Mouse (Mus musculus): ENCODE data around the gene Efcab10. TPM values are rescaled to one million over a fixed set of nuclear protein-coding genes. Genes with fewer than 3 reads are reported as not detected.

The Efcab10 gene
- 1 to 10 TPM; 2.1 to 2.3 TPM for total RNA-seq (2021)

GRCm38 (mm10) chr12:33394804-33395623, at the start of gene Efcab10:
Efcab10 (plus strand) TSS chr12:33394854.
- intact Hi-C loops (cut with DNase I): no loop called here
- peak; percentile 69 to 70 for DNase-seq (ENCODE audit: low spot score in 2 of 2)

- peak; percentile 64 to 83 for DNase-seq (ENCODE audit: low spot score in 2 of 2)
- intact Hi-C loops (cut with DNase I): no loop called here
These were observed 49.5 kb upstream of the Efcab10 start for GRCm38 (mm10) chr12:33344970-33345772.

GRCm38 (mm10) chr12:33345773-33346435, 48.8 kb upstream of the Efcab10 start:
- DNase-seq (ENCODE audit: low spot score in 2 of 2): no peak
- intact Hi-C loops (cut with DNase I): no loop called here

- DNase-seq (ENCODE audit: low spot score in 2 of 2): no peak
- intact Hi-C loops (cut with DNase I): no loop called here
These were observed 42.0 kb upstream of the Efcab10 start for GRCm38 (mm10) chr12:33352671-33353070.

GRCm38 (mm10) chr12:33358345-33358744, 36.3 kb upstream of the Efcab10 start:
- intact Hi-C loops (cut with DNase I): no loop called here

DNA sequence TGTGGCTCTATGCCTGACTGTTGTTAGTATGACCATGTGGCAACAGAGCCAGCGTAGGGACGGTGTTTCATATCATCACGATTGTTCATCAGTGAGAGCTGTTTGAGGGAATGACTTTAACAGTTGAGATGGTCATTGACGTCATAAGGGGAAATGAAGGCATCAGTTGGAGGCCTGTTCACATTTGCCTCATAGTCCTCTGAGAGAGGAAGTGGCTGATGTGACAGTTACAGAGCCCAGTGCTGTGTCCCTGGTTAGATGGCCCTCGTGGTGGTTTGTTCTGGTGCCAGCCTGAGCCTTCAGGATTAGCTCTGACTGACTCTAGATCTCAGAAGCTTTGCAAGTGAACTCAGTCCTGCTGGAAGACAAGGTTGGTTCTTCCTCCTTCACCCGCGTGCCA, 35.4 kb upstream of the Efcab10 start:
- intact Hi-C loops (cut with DNase I): no loop called here
- DNase-seq (ENCODE audit: low spot score in 2 of 2): no peak

More at GRCm38 (mm10) chr12:33358345-33358744, 36.3 kb upstream of the Efcab10 start:
- DNase-seq (ENCODE audit: low spot score in 2 of 2): no peak

GRCm38 (mm10) chr12:33359878-33360482, 34.7 kb upstream of the Efcab10 start:
- intact Hi-C loops (cut with DNase I): no loop called here
- peak in 1 of 2 experiments; percentile 66 for DNase-seq (ENCODE audit: low spot score in 2 of 2)

DNA sequence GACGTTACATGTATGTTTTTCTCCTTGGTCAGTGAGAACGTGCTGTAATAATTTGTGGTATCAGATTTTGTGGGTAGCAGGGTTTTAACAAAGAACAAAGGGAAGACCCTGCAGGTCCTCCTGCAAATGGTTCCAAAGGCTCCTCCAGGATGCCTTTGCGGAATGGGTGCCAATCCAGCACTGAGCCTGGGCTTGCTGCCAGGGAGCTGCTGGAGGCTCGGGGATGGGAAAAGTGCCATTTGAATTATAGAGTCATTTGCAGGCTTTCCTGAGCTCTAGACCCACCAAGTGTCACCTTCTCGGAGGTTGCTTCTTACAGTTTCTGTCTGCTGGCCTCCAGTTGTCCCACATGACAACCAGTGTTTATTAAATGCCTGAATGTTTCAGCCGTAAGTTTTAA, 33.9 kb upstream of the Efcab10 start:
- DNase-seq (ENCODE audit: low spot score in 2 of 2): peak; percentile 77 to 89
- intact Hi-C loops (cut with DNase I): no loop called here

DNA sequence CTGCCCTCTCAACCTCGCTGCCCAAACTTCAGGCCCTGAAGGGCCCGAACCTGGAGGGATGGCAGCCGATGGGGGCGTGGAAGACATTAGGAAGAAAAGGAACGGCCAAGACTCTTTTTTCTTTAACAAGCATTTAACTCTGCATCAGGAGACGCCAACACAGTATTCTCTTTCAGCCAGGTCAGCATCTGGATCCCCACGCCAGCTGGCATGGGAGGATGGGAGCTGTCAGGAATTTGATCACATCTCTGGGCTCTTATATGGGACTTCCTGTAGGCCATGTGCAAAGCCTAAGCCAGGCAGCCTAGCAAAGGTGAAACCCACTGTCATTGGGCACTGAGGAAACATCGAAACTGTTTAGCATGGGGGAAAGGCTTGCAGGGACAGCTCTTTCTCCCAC, 30.1 kb upstream of the Efcab10 start:
- no peak for DNase-seq (ENCODE audit: low spot score in 2 of 2)
- intact Hi-C loops (cut with DNase I): no loop called here

- DNase-seq (ENCODE audit: low spot score in 2 of 2): no peak
- intact Hi-C loops (cut with DNase I): no loop called here
These were observed 29.5 kb upstream of the Efcab10 start for GRCm38 (mm10) chr12:33365133-33365532.

DNA sequence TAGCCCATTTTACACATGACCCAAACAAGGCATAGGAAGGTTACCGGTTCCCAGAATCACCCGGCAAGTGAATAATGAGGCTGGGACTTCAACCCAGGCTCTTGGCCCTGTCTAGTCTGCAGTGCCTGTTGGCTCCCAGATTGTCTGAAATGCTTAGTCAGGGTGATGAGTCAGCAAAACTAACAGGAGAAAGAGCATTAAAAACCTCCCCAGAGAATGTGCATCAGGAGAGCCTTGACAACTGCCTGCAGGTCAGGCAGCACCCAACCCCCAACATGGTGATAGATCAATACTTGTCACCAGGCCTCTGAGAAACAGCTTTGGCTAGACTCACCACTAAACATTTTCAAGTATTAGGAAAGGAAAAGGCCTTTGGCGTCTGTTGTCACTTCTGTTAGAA, 25.1 kb upstream of the Efcab10 start:
- intact Hi-C loops (cut with DNase I): no loop called here
- no peak for DNase-seq (ENCODE audit: low spot score in 2 of 2)

GRCm38 (mm10) chr12:33379624-33380445, 14.8 kb upstream of the Efcab10 start:
- intact Hi-C loops (cut with DNase I): loop anchor here (5.0 to 10.0 kb wide), 3 partner anchors 353 to 1815 kb away; no protein-coding TSS in a partner anchor
- DNase-seq (ENCODE audit: low spot score in 2 of 2): peak; percentile 73

DNA sequence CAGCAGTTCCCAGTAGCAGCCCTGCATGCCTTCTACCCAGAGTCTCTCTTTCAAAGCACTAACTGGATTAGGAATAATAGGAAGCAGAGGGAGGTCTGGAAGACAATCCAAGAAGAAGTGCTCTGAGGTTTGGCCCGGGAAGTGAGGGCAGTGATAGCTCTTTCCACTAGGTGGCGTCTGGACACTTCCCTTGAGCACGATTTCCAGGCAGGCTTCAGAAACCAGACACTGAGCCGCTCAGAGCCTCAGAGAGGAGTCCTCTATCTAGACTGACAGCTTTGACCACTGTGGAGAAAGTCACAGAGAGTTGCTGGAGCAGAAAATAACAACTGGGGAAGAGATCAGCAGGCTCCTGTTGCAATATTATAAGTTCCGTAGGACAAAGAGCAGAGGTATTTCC, 5.8 kb upstream of the Efcab10 start:
- peak; percentile 77 to 86 for DNase-seq (ENCODE audit: low spot score in 2 of 2)
- intact Hi-C loops (cut with DNase I): loop anchor here (1.0 to 10.0 kb wide), 3 partner anchors 35 to 1806 kb away; no protein-coding TSS in a partner anchor

GRCm38 (mm10) chr12:33390844-33391560, 3.7 kb upstream of the Efcab10 start:
- DNase-seq (ENCODE audit: low spot score in 2 of 2): no peak
- intact Hi-C loops (cut with DNase I): no loop called here

- peak in 1 of 2 experiments; percentile 62 for DNase-seq (ENCODE audit: low spot score in 2 of 2)
- intact Hi-C loops (cut with DNase I): no loop called here
These were observed 8.6 kb downstream of the Efcab10 start for GRCm38 (mm10) chr12:33403265-33403693.

DNA sequence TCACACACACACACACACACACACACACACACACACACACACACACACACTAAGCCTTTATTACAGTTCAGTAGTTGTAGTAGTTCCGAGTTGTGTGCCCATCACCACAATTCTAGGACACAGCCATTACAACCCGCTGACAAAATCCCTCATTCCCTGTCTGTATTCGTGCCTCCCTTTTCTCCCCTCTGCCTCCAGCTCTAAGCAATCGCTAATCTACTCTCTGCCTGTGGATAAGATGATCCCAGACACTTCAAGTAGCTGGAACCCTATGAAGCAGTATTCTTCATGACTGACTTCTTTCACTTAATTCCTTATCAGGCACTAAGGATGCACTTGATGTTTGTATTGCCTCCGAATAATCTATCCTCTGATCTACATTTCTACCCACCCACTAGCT, 10.3 kb downstream of the Efcab10 start:
- intact Hi-C loops (cut with DNase I): no loop called here
- DNase-seq (ENCODE audit: low spot score in 2 of 2): no peak

DNA sequence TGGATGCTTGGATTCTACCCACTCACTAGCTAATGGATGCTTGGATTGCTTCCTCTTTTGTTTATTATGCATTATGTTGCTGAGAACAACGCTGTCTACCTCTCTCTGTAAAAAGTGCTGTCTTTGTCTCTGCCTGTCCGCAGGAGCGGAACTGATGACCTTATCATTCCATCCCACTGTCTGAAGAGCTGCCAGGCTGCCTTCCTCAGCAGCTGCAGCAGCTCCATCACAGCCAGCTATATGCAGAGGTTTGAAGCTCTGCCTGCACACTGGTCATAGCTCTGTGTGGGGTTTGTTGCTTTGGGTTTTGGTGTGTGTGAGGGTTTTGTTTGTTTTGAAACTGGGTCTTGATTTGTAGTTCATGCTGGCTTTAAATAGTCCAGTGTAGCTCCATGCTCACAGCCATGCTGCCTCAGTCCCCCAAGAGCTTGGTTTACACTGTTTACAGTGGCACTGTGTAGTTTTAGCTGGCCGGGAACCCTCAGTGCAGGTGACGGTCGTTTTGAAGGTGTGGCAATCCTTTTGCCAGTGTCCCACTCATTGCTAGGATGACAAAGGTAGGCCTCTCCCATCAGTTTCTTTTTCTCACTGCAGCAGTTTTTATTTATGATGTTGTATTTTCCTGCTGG, 10.9 kb downstream of the Efcab10 start:
- intact Hi-C loops (cut with DNase I): no loop called here
- no peak for DNase-seq (ENCODE audit: low spot score in 2 of 2)

Measured in left cerebral cortex, postnatal 25 days (tissue).